Mouse (Mus musculus) adrenal gland (tissue): ENCODE data around the gene Podxl2.

ENCODE experiments used
- intact Hi-C: fragments of 180-260 bp; cut with DNase I; formaldehyde crosslinking; loops from one replicate; pipeline ENCODE4 v1.15.1; 2025

The Podxl2 gene

GRCm38 (mm10) chr6:88890832-88891231 lies 16.0 kb upstream of the Podxl2 start:
- intact Hi-C loops, result no loop called here

- intact Hi-C loops, result no loop called here
These were observed 14.7 kb upstream of the Podxl2 start for GRCm38 (mm10) chr6:88889410-88890042.

- intact Hi-C loops, result no loop called here
These were observed 11.6 kb upstream of the Podxl2 start for GRCm38 (mm10) chr6:88886417-88886967.

- intact Hi-C loops, result no loop called here
These were observed 11.0 kb upstream of the Podxl2 start for GRCm38 (mm10) chr6:88885644-88886416.

GRCm38 (mm10) chr6:88884690-88885089 lies 9.8 kb upstream of the Podxl2 start:
- intact Hi-C loops, result no loop called here

GRCm38 (mm10) chr6:88884195-88884594 lies 9.4 kb upstream of the Podxl2 start:
- intact Hi-C loops, result no loop called here

- intact Hi-C loops, result no loop called here
These were observed 6.5 kb upstream of the Podxl2 start for GRCm38 (mm10) chr6:88881334-88881733.

- intact Hi-C loops, result no loop called here
These were observed 4.6 kb upstream of the Podxl2 start for GRCm38 (mm10) chr6:88879471-88879870.

- intact Hi-C loops, result no loop called here
These were observed 628 bp downstream of the Podxl2 start for GRCm38 (mm10) chr6:88873965-88874867.

- intact Hi-C loops, result no loop called here
These were observed 2.0 kb downstream of the Podxl2 start for GRCm38 (mm10) chr6:88872811-88873210.

GRCm38 (mm10) chr6:88871546-88871945 lies 3.3 kb downstream of the Podxl2 start:
- intact Hi-C loops, result no loop called here

- intact Hi-C loops, result no loop called here
These were observed 4.2 kb downstream of the Podxl2 start for GRCm38 (mm10) chr6:88870594-88870993.

- intact Hi-C loops, result no loop called here
These were observed 5.4 kb downstream of the Podxl2 start for GRCm38 (mm10) chr6:88869459-88869858.

- intact Hi-C loops, result no loop called here
These were observed 9.1 kb downstream of the Podxl2 start for GRCm38 (mm10) chr6:88865704-88866103.

GRCm38 (mm10) chr6:88860914-88861313 lies 13.9 kb downstream of the Podxl2 start:
- intact Hi-C loops, result no loop called here

- intact Hi-C loops, result loop anchor here (5.0 kb wide), 2 partner anchors 54 to 311 kb away; no protein-coding TSS in a partner anchor
These were observed 16.5 kb downstream of the Podxl2 start for GRCm38 (mm10) chr6:88858341-88858740.

- intact Hi-C loops, result loop anchor here (5.0 kb wide), 2 partner anchors 54 to 311 kb away; no protein-coding TSS in a partner anchor
These were observed 17.0 kb downstream of the Podxl2 start for GRCm38 (mm10) chr6:88857830-88858229.

GRCm38 (mm10) chr6:88857249-88857648 lies 17.6 kb downstream of the Podxl2 start:
- intact Hi-C loops, result loop anchor here (5.0 kb wide), 2 partner anchors 55 to 310 kb away; no protein-coding TSS in a partner anchor

GRCm38 (mm10) chr6:88855636-88856035 lies 19.2 kb downstream of the Podxl2 start:
- intact Hi-C loops, result loop anchor here (5.0 kb wide), 2 partner anchors 57 to 308 kb away; no protein-coding TSS in a partner anchor

- intact Hi-C loops, result no loop called here
These were observed 20.3 kb downstream of the Podxl2 start for GRCm38 (mm10) chr6:88854509-88854908.

- intact Hi-C loops, result no loop called here
These were observed 24.8 kb downstream of the Podxl2 start for GRCm38 (mm10) chr6:88850034-88850433.
